Mouse (Mus musculus): ENCODE results near the gene Laptm4a. TPM values are rescaled to one million over a fixed set of nuclear protein-coding genes. Genes with fewer than 3 reads are reported as not detected.

The Laptm4a gene
- polyA plus RNA-seq, 1 experiment from 2014 or later = 313 TPM

DNA sequence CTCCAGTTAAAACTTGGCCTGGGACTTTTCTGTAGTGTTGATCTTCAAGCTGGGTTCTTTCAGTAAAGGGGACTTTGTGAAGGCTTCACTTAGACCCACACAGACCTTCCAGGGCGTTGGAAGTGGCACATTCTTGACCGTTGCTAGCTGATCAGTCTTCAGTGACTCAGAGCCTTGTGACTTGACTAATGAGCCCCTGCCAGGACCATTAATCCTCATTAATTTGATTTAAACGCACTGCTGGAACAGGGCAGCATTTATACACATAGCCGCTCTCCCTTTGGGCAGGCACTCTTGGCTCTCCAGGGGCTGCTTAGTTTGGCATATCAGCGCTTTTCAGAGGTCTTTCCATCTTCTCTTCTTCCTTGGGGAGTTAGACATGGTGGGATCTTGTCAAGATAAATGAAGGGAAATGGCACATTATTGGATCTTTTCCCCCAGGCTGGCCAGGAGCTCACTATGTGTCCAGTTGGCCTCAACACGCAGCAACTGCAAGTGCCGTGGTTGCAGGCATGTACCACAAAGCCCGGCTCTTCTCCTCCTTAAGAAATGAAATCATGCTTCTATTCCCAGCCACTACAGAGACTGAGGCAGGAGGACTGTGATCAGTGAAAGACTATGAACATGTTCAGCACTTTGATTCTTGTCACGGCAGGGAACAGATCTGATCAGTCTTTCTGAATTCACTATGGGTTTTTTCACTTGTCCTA, 40.3 kb downstream of the Laptm4a start:
- 66% methylated on average over 9 of the region's 9 CpGs for WGBS
- Histone ChIP-seq H3K9me3 (replicated peaks; ENCODE audit: control insufficient read depth, low read length) (no peaks in the 10 kb centered on the region), H3K27me3 (ENCODE audit: control insufficient read depth, insufficient read depth, low read length) (no peaks in the 10 kb centered on the region), H3K9ac (ENCODE audit: low read length) (no peak overlapping the region), H3K27ac (ENCODE audit: low read length) (no peak overlapping the region), H3K4me1 (ENCODE audit: control insufficient read depth, insufficient read depth, low read length) (no peaks in the 10 kb centered on the region), H3K4me2 (ENCODE audit: low read depth, low read length) (no peak overlapping the region), H3K4me3 (ENCODE audit: low read length) (no peak overlapping the region), H3K36me3 (ENCODE audit: control insufficient read depth, insufficient read depth) (no peaks in the 10 kb centered on the region)
- ATAC-seq (replicated peaks; ENCODE audit: extremely low read depth, insufficient read depth, low FRiP score) = no peak

DNA sequence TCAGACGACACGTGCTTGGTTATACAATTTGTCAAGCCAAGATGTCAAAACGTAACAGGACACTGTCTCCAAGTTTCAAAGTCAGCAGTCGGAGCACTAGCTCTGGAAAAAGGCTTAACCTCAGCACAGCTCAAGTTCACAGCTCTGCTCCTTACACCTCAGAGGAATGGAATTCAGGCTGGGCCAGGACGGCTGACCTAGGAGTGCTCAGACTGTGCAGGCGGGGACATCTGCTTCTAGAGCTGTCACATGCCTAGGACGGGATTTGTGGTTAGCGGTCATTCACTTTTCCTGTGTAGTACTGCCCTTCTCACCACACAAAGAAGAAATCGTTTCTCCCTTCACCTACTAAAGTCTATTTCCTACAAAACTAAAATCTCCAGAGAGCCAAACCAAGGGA, 48.4 kb downstream of the Laptm4a start:
- peak overlapping the region; percentile 4; the same call in 1 of the 2 replicates for H3K9ac ChIP-seq (ENCODE audit: low read length)
- H3K4me2 ChIP-seq (ENCODE audit: low read depth, low read length) = peak overlapping the region; percentile 34; the same call in 1 of the 2 replicates
- peak overlapping the region; percentile 71 for H3K27ac ChIP-seq (ENCODE audit: low read length)
- H3K4me3 ChIP-seq (ENCODE audit: low read length) = no peak overlapping the region
- peaks cover 4% of the 10 kb centered on the region; the same call in 1 of the 2 replicates for H3K27me3 ChIP-seq (ENCODE audit: control insufficient read depth, insufficient read depth, low read length)
- H3K36me3 ChIP-seq (ENCODE audit: control insufficient read depth, insufficient read depth) = no peaks in the 10 kb centered on the region
- peaks cover 15% of the 10 kb centered on the region for H3K4me1 ChIP-seq (ENCODE audit: control insufficient read depth, insufficient read depth, low read length)
- peak; percentile 82 for ATAC-seq (replicated peaks; ENCODE audit: extremely low read depth, insufficient read depth, low FRiP score)
- 6% methylated on average over 9 of the region's 9 CpGs for WGBS
- H3K9me3 ChIP-seq (replicated peaks; ENCODE audit: control insufficient read depth, low read length) = no peaks in the 10 kb centered on the region

DNA sequence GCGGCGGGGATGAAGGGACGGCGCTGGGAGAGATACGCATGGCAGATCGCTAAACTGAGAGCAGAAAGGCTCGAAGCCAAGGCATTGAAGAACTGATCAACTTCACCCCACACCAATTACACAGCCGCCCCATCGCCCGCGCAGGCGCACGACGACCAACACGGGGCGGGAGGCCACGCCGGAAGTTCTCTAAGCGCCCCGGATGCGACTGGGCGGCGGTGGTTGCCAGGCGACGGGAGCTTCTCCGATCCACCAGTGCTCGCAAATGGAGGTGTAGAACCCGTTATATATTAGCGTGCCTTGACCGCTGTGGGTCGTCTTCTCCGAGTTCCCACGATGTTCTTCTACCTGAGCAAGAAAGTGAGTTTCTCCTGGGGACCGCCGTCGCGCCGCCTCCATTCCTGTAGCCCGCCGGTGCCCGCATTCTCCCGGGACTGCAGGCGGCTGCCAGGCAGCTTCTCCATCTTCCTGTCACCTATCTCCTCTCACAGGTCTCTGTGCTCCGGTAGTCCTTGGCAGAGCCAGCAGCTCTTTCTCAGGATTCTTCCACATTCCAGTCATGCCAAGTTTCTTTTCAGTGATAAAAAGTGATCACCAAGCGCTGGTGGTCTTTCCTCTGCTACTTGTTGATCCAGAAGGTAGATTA, 52.5 kb downstream of the Laptm4a start, which contains the start of gene Wdr35:
TSS of gene Wdr35 (plus strand) at position 73 of the 646 bp plus-strand sequence.
- Histone ChIP-seq H3K4me1 (ENCODE audit: control insufficient read depth, insufficient read depth, low read length) (peaks cover 15% of the 10 kb centered on the region), H3K9ac (ENCODE audit: low read length) (peak within 1 kb of the TSS; percentile 69), H3K9me3 (replicated peaks; ENCODE audit: control insufficient read depth, low read length) (0 out of 2 replicates have a peak, but pooled peaks cover 2% of the 10 kb centered on the region), H3K36me3 (ENCODE audit: control insufficient read depth, insufficient read depth) (peaks cover 5% of the 10 kb centered on the region; the same call in 1 of the 2 replicates), H3K27me3 (ENCODE audit: control insufficient read depth, insufficient read depth, low read length) (peaks cover 4% of the 10 kb centered on the region; the same call in 1 of the 2 replicates), H3K4me2 (ENCODE audit: low read depth, low read length) (peak within 1 kb of the TSS; percentile 93), H3K27ac (ENCODE audit: low read length) (no peak within 1 kb of the TSS), H3K4me3 (ENCODE audit: low read length) (peak within 1 kb of the TSS; percentile 68)
- under 1% methylated on average over 45 of the region's 45 CpGs for WGBS
- peak; percentile 79 for ATAC-seq (replicated peaks; ENCODE audit: extremely low read depth, insufficient read depth, low FRiP score)

DNA sequence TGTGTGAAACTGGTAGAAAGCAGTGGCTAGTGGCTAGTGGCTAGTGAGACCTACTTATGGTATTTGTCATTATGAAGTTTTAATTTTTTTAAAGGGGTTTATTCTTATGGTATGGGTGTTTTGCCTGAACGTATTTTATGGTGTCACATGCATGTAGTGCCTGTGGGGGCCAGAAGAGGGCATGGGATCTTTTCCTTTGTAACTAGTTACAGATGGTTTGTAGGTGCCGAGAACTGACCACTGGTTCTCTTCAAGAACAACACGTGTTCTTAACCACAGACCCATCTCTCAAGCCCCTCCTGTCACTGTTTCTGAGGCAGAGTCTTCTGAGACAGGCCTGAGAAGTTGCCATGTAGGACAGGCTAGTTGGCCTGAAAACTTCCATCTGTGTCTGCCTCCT, 53.6 kb downstream of the Laptm4a start:
- no peak overlapping the region for H3K9ac ChIP-seq (ENCODE audit: low read length)
- H3K9me3 ChIP-seq (replicated peaks; ENCODE audit: control insufficient read depth, low read length) = 0 out of 2 replicates have a peak, but pooled peaks cover 2% of the 10 kb centered on the region
- no peak overlapping the region for H3K4me2 ChIP-seq (ENCODE audit: low read depth, low read length)
- no peak for ATAC-seq (replicated peaks; ENCODE audit: extremely low read depth, insufficient read depth, low FRiP score)
- H3K27ac ChIP-seq (ENCODE audit: low read length) = no peak overlapping the region
- peaks cover 10% of the 10 kb centered on the region for H3K4me1 ChIP-seq (ENCODE audit: control insufficient read depth, insufficient read depth, low read length)
- no peak overlapping the region for H3K4me3 ChIP-seq (ENCODE audit: low read length)
- peaks cover 4% of the 10 kb centered on the region; the same call in 1 of the 2 replicates for H3K27me3 ChIP-seq (ENCODE audit: control insufficient read depth, insufficient read depth, low read length)
- 94% methylated on average over 3 of the region's 3 CpGs for whole genome bisulfite sequencing
- peaks cover 5% of the 10 kb centered on the region; the same call in 1 of the 2 replicates for H3K36me3 ChIP-seq (ENCODE audit: control insufficient read depth, insufficient read depth)

Other genes with a start within 250 kb of the Laptm4a start
- 26.2 and 27.9 TPM in 2 replicates for gene Pum2, start 247.5 kb upstream of the Laptm4a start, polyA plus RNA-seq (2015; fragmentation: Nextera tagmentation; extraction: Ambion mirVana)
- 35.0 and 41.0 TPM in 2 replicates for gene Sdc1, start 150.3 kb upstream of the Laptm4a start, polyA plus RNA-seq (2015; fragmentation: Nextera tagmentation; extraction: Ambion mirVana)
- 0.54 and 0.63 TPM in 2 replicates for gene Matn3, start 26.3 kb downstream of the Laptm4a start, polyA plus RNA-seq (2015; fragmentation: Nextera tagmentation; extraction: Ambion mirVana)
- gene Wdr35, start 52.2 kb downstream of the Laptm4a start, polyA plus RNA-seq (2015; fragmentation: Nextera tagmentation; extraction: Ambion mirVana) = 14.4 and 14.7 TPM in 2 replicates
- gene Ttc32, start 108.3 kb downstream of the Laptm4a start, polyA plus RNA-seq (2015; fragmentation: Nextera tagmentation; extraction: Ambion mirVana) = 14.8 and 18.9 TPM in 2 replicates

All from heart, embryonic 16.5 days (tissue).